Mouse (Mus musculus) cerebellum, adult 2 months (tissue): ENCODE results near the gene Gtf2ird1.

ENCODE experiments used
- CTCF ChIP-seq: fragments of 200-500 bp; IDR thresholded peaks from 2 replicates; pipeline ENCODE4 v1.5.1; 2011; ENCODE audit warnings: low read depth, mild to moderate bottlenecking, control low read depth, low read length, moderate library complexity, borderline replicate concordance; ENCODE audit not compliant: insufficient read depth
- POLR2A ChIP-seq: fragments of 200-500 bp; IDR thresholded peaks from 2 replicates; pipeline ENCODE4 v1.6.1; 2011; ENCODE audit warnings: low read length, control low read depth, borderline replicate concordance; ENCODE audit not compliant: insufficient read depth

- TF ChIP-seq CTCF = no peak
- no peak for TF ChIP-seq POLR2A
These were observed 11.7 kb upstream of the Gtf2ird1 start for GRCm38 (mm10) chr5:134468158-134468765.
